Mouse (Mus musculus): ENCODE results near the gene Mlph.

- TF ChIP-seq CTCF (IDR thresholded peaks at IDR 0.05; ENCODE audit: low read depth, low read length) (no peak), EP300 (IDR thresholded peaks at IDR 0.05; ENCODE audit: insufficient read depth, low read depth, low read length) (no peak)
These were observed 5.7 kb upstream of the Mlph start for GRCm38 (mm10) chr1:90909161-90909560.
